Mouse (Mus musculus) lung, adult 2 months (tissue): Measurements from ENCODE around the gene Tmem253.

Source experiments
- CTCF ChIP-seq: fragments of 200-500 bp; IDR thresholded peaks from 2 replicates; pipeline ENCODE4 v1.5.1; 2011; ENCODE audit warnings: mild to moderate bottlenecking, low read length, control low read depth; ENCODE audit not compliant: insufficient read depth
- POLR2A ChIP-seq: fragments of 200-500 bp; IDR thresholded peaks from 2 replicates; pipeline ENCODE4 v1.6.1; 2011; ENCODE audit warnings: low read depth, mild to moderate bottlenecking, control low read depth, low read length, borderline replicate concordance; ENCODE audit errors: extremely low read depth

DNA sequence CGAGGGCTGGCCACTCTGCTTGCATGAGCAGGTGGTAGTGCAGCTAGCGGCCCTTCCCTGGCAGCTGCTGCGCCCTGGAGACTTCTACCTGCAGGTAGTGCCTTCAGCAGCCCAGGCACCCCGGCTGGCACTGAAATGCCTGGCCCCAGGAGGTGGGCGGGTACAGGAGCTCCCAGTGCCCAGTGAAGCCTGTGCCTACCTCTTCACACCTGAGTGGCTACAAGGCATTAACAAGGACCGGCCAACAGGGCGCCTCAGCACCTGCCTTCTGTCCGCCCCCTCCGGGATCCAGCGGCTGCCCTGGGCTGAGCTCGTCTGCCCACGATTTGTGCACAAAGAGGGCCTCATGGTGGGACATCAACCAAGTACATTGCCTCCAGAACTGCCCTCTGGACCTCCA lies 26.7 kb upstream of the Tmem253 start:
- TF ChIP-seq CTCF (no peak), POLR2A (no peak)
